Mouse (Mus musculus) Muller cell, postnatal 12 days (primary cell): Measurements from ENCODE around the gene Supt20.

Experiments used
- DNase-seq: peaks from one replicate; pipeline ENCODE4 v3.0.0-alpha.2; 2015; ENCODE audit errors: inconsistent ontology term

Supt20 gene

GRCm38 (mm10) chr3:54692202-54693055 is at the start of gene Supt20:
Supt20 (plus strand) TSS chr3:54692807.
- peak; percentile 96 for DNase-seq

- DNase-seq = no peak
Observed at GRCm38 (mm10) chr3:54642851-54643250, 49.8 kb upstream of the Supt20 start.

GRCm38 (mm10) chr3:54647583-54647982 is 45.0 kb upstream of the Supt20 start:
- DNase-seq = no peak

GRCm38 (mm10) chr3:54651576-54651975 is 41.0 kb upstream of the Supt20 start:
- DNase-seq = no peak

- no peak for DNase-seq
Observed at GRCm38 (mm10) chr3:54654169-54654568, 38.4 kb upstream of the Supt20 start.

- no peak for DNase-seq
Observed at GRCm38 (mm10) chr3:54657090-54657489, 35.5 kb upstream of the Supt20 start.

- peak; percentile 46 for DNase-seq
Observed at GRCm38 (mm10) chr3:54657888-54658626, 34.5 kb upstream of the Supt20 start.

- no peak for DNase-seq
Observed at GRCm38 (mm10) chr3:54659736-54660135, 32.9 kb upstream of the Supt20 start.

GRCm38 (mm10) chr3:54662411-54662810 is 30.2 kb upstream of the Supt20 start:
- DNase-seq = no peak

GRCm38 (mm10) chr3:54668141-54668540 is 24.5 kb upstream of the Supt20 start:
- DNase-seq = no peak

- DNase-seq = no peak
Observed at GRCm38 (mm10) chr3:54668722-54669121, 23.9 kb upstream of the Supt20 start.

- no peak for DNase-seq
Observed at GRCm38 (mm10) chr3:54669559-54669958, 23.0 kb upstream of the Supt20 start.

GRCm38 (mm10) chr3:54672111-54672510 is 20.5 kb upstream of the Supt20 start:
- DNase-seq = no peak

GRCm38 (mm10) chr3:54672557-54673529 is 19.8 kb upstream of the Supt20 start:
- DNase-seq = peak; percentile 39

GRCm38 (mm10) chr3:54676818-54677217 is 15.8 kb upstream of the Supt20 start:
- no peak for DNase-seq

- DNase-seq = no peak
Observed at GRCm38 (mm10) chr3:54681310-54682204, 11.1 kb upstream of the Supt20 start.

- no peak for DNase-seq
Observed at GRCm38 (mm10) chr3:54685202-54685601, 7.4 kb upstream of the Supt20 start.

GRCm38 (mm10) chr3:54687245-54687644 is 5.4 kb upstream of the Supt20 start:
- no peak for DNase-seq

GRCm38 (mm10) chr3:54689091-54689490 is 3.5 kb upstream of the Supt20 start:
- DNase-seq = no peak

- DNase-seq = no peak
Observed at GRCm38 (mm10) chr3:54693056-54693415, 429 bp downstream of the Supt20 start.
